Mouse (Mus musculus): Measurements from ENCODE around the gene Adgrg3.

Adgrg3 gene

DNA sequence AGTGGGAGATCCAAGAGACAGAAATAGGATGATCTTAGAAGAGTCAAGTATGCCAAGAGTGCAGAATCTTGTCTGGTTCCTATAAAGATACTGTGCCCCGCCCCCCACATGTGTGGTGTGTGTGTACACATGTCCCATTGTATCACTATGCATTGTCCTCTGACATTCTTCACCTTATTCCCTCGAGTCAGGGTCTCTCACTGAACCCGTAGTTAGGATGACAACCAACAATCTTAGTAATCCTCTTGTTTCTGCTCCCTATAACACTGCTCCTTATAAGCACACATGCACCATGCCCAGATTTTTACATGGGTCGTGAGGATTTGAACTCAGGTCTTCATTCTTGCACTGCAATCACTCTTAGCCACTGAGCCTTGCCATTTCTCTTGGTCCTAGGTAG, 61.8 kb downstream of the Adgrg3 start:
- intact Hi-C loops (cut with DNase I), result no loop called here

DNA sequence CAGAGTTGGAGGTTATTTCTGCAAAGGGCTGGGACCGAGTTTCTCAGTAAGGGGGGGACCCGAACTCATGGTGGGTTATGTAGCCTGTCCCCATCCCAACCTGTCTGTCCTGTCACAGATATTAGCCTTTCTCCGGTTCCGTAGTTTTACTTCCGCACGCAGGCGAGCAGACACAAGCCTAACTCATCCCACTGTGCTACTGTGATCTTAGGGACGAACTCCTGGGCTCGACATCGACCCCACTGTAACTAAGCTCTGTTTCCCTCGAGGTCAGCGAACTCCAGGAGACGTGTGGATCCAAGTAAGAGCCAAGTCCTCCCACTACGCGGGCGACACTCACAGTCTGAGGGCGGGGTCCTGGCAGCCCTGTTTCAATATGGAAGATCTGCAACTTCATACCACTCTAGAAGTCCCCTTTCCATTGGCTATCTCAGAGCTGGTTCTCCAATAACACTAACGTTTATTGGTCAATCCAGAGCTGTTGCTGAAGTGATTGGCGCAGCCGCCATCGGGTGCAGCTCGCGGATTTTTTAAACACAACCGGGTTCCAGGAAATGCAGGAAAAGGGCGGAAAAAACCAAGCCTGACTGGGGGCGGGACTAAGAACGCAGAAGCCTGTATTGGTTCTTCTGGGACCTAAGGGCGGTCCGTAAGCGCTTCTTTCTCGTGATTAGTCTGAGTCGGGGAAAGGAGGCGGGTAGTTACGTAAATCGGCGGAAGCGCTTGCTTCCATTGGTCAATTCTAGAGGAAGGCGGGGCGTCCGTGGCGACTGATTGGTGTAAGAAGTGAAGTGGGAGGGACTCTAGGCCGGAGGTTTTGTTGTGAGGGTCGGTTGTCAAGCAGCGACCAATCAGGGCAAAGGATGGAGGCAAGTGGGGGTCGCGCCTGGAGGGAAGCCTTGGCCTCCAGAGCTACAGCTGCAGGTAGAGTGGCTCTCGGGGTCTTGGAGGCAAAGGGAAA, 63.2 kb downstream of the Adgrg3 start, which contains the start of gene Katnb1:
TSS of gene Katnb1 (plus strand) at position 806 of the 961 bp plus-strand sequence.
- intact Hi-C loops (cut with DNase I), result no loop called here

DNA sequence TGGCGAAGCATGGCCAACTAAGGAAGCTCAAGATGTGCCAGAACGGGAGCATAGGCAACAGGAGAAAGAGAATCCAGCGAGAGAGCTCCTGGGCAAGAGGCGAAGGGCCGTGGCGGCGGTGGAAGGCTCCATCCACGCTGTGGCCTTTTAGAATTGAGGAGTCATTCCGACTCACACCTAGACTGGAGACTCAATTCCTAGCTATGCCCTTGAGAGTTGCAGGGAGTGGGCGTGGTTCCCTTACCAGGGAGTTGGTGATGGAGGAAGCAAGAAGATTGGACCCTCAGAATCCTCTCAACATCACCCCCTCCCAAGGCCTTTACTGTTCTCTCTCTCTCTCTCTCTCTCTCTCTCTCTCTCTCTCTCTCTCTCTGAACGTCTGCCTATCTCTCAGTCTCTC, 64.2 kb downstream of the Adgrg3 start:
- intact Hi-C loops (cut with DNase I), result no loop called here

DNA sequence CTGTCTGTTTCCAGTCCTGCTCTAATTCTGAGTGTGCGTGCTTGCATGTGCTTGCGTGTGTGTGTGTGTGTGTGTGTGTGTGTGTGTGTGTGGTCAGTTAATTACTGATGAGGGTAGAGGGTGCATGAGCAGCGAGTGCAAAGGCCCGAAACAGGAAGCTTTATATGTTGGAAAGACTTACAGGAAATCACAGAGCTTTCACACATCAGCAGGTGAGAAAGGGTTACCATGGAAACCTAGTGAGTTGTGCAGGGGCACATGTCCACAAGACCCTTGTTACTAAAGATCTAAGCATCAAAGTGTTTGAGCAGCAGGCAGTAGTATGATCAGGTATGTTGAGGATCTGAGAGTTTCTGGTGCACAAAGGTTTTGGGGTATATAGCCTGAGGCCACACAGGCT, 66.8 kb downstream of the Adgrg3 start:
- intact Hi-C loops (cut with DNase I), result no loop called here

DNA sequence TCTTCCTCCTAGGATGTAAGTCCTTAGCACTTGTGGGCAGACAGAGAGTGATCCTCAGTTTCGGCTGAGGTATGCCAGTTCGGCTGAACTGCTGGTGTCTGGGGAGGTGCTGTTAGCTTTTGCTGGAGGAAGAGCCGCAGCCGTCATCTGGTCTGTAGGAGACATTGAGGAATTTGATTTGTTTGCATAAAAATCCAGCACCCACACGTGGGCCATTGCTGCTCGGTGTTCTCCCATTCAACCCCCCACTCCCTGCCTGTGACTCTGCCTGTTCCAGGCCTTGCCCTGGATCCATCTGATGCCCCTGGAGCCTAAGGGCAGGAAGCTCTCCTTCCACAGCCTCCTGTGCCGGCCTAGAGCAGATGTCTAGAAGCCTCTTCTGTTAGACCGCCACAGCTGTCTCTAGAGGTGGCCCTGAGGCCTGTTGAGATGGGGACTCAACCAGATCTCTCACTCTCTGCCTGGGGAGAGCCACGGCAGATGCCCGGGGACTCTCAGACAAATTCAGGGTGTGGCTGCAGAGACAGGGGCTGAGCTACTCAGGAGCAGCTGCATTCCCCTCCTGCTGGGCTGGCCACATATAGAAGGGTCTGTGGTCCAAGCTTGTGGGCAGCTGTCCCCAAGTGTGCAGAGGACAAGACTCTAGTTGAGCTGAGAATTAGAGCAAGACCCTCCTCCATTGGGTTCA, 67.4 kb downstream of the Adgrg3 start:
- intact Hi-C loops (cut with DNase I), result loop anchor here (5.0 kb wide), 1 partner anchor 122 kb away; no protein-coding TSS in a partner anchor

DNA sequence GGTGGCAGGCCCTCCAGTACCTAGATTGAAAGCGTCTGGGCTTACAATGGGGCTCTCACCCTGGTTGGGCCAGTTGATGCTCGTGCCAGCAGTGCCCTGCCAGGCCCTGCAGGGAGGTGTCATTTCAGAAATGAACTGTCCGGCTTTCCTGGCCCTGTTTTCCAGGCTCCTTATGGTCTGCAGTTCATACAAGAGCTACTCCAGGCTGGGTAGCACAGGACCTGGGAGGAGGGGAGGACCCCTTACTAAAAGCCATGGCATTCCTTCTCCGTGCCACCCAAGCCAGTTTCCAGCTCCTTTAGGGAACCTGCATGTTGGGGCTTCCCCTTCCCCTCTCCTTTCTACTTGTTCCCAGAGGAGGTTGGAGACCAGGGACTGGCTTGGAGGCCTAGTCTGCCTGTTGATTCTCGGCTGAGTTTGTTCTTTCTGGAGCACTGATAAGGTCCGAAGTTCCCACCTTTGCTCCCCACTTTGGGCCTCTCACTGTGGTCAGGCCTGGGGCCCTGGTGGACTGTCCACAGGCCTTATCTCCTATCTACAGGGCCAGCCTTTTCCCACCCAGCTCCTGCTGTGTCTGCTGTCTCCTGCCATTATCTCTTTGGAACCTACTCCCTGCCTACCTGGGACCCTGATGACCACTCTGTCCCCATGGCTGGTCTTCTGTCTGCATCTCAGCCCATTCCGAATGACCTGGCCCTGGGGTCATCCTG, 68.1 kb downstream of the Adgrg3 start:
- intact Hi-C loops (cut with DNase I), result loop anchor here (5.0 kb wide), 1 partner anchor 122 kb away; no protein-coding TSS in a partner anchor

DNA sequence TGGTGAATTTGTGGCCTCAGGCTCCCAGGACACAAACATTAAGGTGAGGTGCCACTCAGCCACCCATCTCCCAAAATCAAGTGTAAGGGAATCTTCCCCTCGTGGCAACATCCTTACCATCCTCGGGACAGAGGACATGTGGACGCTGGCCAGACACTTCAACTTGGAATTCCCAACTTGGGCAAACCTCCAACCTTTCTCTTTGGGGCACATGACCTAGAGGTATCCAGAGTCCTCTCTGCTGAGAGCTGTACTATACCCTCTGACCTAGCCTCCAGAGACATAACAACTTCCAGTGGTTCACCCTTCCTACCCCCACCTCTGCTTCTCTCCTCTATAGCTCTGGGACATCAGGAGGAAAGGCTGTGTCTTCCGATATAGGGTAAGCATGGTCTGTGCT, 76.1 kb downstream of the Adgrg3 start:
- intact Hi-C loops (cut with DNase I), result no loop called here

All from adrenal gland (tissue).